Mouse (Mus musculus) brain, adult 2 months (tissue): ENCODE data around the gene 1600014C23Rik.
A peak's percentile ranks its signal among the peaks of the same experiment; 100 is the strongest.

Experiments
- DNase-seq: peaks from one replicate; pipeline ENCODE4 v3.0.0; 2011; ENCODE audit warnings: low read depth, low spot score

The 1600014C23Rik gene

GRCm38 (mm10) chr17:45752053-45752452 is 18.4 kb upstream of the 1600014C23Rik start:
- DNase-seq = no peak

GRCm38 (mm10) chr17:45751359-45751758 is 17.7 kb upstream of the 1600014C23Rik start:
- no peak for DNase-seq

- DNase-seq = peak; percentile 65
Observed at GRCm38 (mm10) chr17:45749100-45749499, 15.5 kb upstream of the 1600014C23Rik start.

GRCm38 (mm10) chr17:45747858-45748785 is 14.5 kb upstream of the 1600014C23Rik start:
- DNase-seq = peak; percentile 72

- no peak for DNase-seq
Observed at GRCm38 (mm10) chr17:45747293-45747692, 13.6 kb upstream of the 1600014C23Rik start.

- DNase-seq = no peak
Observed at GRCm38 (mm10) chr17:45746755-45747154, 13.1 kb upstream of the 1600014C23Rik start.

GRCm38 (mm10) chr17:45745629-45746028 is 12.0 kb upstream of the 1600014C23Rik start:
- no peak for DNase-seq

GRCm38 (mm10) chr17:45742371-45743147 is 8.9 kb upstream of the 1600014C23Rik start:
- no peak for DNase-seq

GRCm38 (mm10) chr17:45737078-45737601 is 3.5 kb upstream of the 1600014C23Rik start:
- DNase-seq = no peak

GRCm38 (mm10) chr17:45736311-45737077 is 2.9 kb upstream of the 1600014C23Rik start:
- DNase-seq = peak; percentile 97

- peak; percentile 93 for DNase-seq
Observed at GRCm38 (mm10) chr17:45735382-45736310, 2.0 kb upstream of the 1600014C23Rik start.

GRCm38 (mm10) chr17:45734881-45735280 is 1.2 kb upstream of the 1600014C23Rik start:
- no peak for DNase-seq

- no peak for DNase-seq
Observed at GRCm38 (mm10) chr17:45734333-45734732, 689 bp upstream of the 1600014C23Rik start.

GRCm38 (mm10) chr17:45733038-45733734 is 458 bp downstream of the 1600014C23Rik start:
- DNase-seq = peak; percentile 58

- DNase-seq = peak; percentile 94
Observed at GRCm38 (mm10) chr17:45731172-45731864, 2.3 kb downstream of the 1600014C23Rik start.

- DNase-seq = no peak
Observed at GRCm38 (mm10) chr17:45730696-45731095, 2.9 kb downstream of the 1600014C23Rik start.

GRCm38 (mm10) chr17:45729387-45729786 is 4.3 kb downstream of the 1600014C23Rik start:
- DNase-seq = no peak

GRCm38 (mm10) chr17:45727983-45728723 is 5.5 kb downstream of the 1600014C23Rik start:
- no peak for DNase-seq
